ENCODE assay signal across 12 mouse cellular contexts in genomic region chr1:39339455-39339854, GRCm38 (mm10).
"Had no signal": no experiment of that assay in that cellular context is flagged by ENCODE, and none has a peak within 500 bp of the region (broad histone marks: within the 10 kb centered on the region; RNA-seq: fewer than 3 reads in every experiment).

No protein-coding gene starts in this region.

- DNase-seq: kidney, adult 2 months; kidney, postnatal 25 days; liver, embryonic 13.5 days; lung, adult 2 months; lung, postnatal 14 days; lung, postnatal 4 days; retina, postnatal 1 day; thymus, postnatal 25 days had no signal

- H3K4me3 ChIP-seq: liver, embryonic 13.5 days; midbrain, embryonic 12.5 days; midbrain, embryonic 15.5 days; neural tube, embryonic 12.5 days had no signal

- H3K27me3 ChIP-seq: midbrain, embryonic 15.5 days; neural tube, embryonic 12.5 days had no signal

- ATAC-seq: midbrain, embryonic 15.5 days had no signal

- H3K4me2 ChIP-seq: liver, embryonic 13.5 days; midbrain, embryonic 12.5 days; midbrain, embryonic 15.5 days; neural tube, embryonic 12.5 days had no signal

- H3K36me3 ChIP-seq: liver, embryonic 13.5 days; midbrain, embryonic 12.5 days; midbrain, embryonic 15.5 days; neural tube, embryonic 12.5 days had no signal

- H3K27ac ChIP-seq: kidney, postnatal 0 days; liver, embryonic 13.5 days; midbrain, embryonic 12.5 days; midbrain, embryonic 15.5 days; neural tube, embryonic 12.5 days had no signal

- H3K9me3 ChIP-seq: liver, embryonic 13.5 days; midbrain, embryonic 12.5 days; midbrain, embryonic 15.5 days; neural tube, embryonic 12.5 days had no signal

- H3K9ac ChIP-seq: liver, embryonic 13.5 days; midbrain, embryonic 12.5 days; midbrain, embryonic 15.5 days; neural tube, embryonic 12.5 days had no signal

- H3K4me1 ChIP-seq: liver, embryonic 13.5 days had no signal
